Mouse (Mus musculus) heart, embryonic 16.5 days (tissue): ENCODE results near the gene Six5. TPM values are rescaled to one million over a fixed set of nuclear protein-coding genes. Genes with fewer than 3 reads are reported as not detected.
A peak's percentile ranks its signal among the peaks of the same experiment; 100 is the strongest.

Source experiments
- ATAC-seq: fragments of 200-750 bp; cut with Nextera tagmentation; replicated peaks from 2 replicates; pipeline ENCODE4 v1.8.0; 2017; ENCODE audit warnings: moderate number of reproducible peaks; ENCODE audit not compliant: insufficient read depth, low FRiP score; ENCODE audit errors: extremely low read depth
- H3K27ac ChIP-seq: fragments of 300-500 bp; sonication (generic); 2 replicates; pipeline ENCODE4 v1.5.1; 2014; ENCODE audit warnings: mild to moderate bottlenecking, low read length, control low read depth, moderate library complexity
- H3K27me3 ChIP-seq: fragments of 300-500 bp; sonication (generic); 2 replicates; pipeline ENCODE4 v1.6.1; 2014; ENCODE audit warnings: low read length, mixed read lengths; ENCODE audit not compliant: control insufficient read depth, insufficient read depth
- H3K36me3 ChIP-seq: fragments of 300-500 bp; sonication (generic); 2 replicates; pipeline ENCODE4 v1.6.1; 2014; ENCODE audit not compliant: control insufficient read depth, insufficient read depth
- H3K4me1 ChIP-seq: fragments of 300-500 bp; sonication (generic); 2 replicates; pipeline ENCODE4 v1.6.1; 2014; ENCODE audit warnings: low read length, mixed read lengths; ENCODE audit not compliant: control insufficient read depth, insufficient read depth
- H3K4me2 ChIP-seq: fragments of 300-500 bp; sonication (generic); 2 replicates; pipeline ENCODE4 v1.6.1; 2014; ENCODE audit warnings: low read depth, mild to moderate bottlenecking, control low read depth, low read length
- H3K4me3 ChIP-seq: fragments of 300-500 bp; sonication (generic); 2 replicates; pipeline ENCODE4 v1.5.1; 2014; ENCODE audit warnings: mild to moderate bottlenecking, control low read depth, low read length
- H3K9ac ChIP-seq: fragments of 300-500 bp; sonication (generic); 2 replicates; pipeline ENCODE4 v1.6.1; 2014; ENCODE audit warnings: low read length, control low read depth
- H3K9me3 ChIP-seq: fragments of 300-500 bp; sonication (generic); replicated peaks from 2 replicates; pipeline ENCODE4 v1.6.1; 2016; ENCODE audit warnings: low read length; ENCODE audit not compliant: control insufficient read depth
- WGBS: fragments of 180-500 bp; shearing (Covaris S2); extraction: QIAGEN DNeasy Blood & Tissue Kit; methylation state at CpG from one replicate; pipeline ENCODE4 v1.1.7; 2014; 5-methylcytosine and 5-hydroxymethylcytosine counted together
- polyA plus RNA-seq: library from polyadenylated mRNA; unstranded; fragments of >200 nt; fragmentation: Nextera tagmentation; extraction: Ambion mirVana; gene quantifications from 2 replicates; pipeline ENCODE4 v1.2.1, GENCODE M21; 2015

Gene Six5
- polyA plus RNA-seq, 1 experiment from 2014 or later, result 5.1 TPM

DNA sequence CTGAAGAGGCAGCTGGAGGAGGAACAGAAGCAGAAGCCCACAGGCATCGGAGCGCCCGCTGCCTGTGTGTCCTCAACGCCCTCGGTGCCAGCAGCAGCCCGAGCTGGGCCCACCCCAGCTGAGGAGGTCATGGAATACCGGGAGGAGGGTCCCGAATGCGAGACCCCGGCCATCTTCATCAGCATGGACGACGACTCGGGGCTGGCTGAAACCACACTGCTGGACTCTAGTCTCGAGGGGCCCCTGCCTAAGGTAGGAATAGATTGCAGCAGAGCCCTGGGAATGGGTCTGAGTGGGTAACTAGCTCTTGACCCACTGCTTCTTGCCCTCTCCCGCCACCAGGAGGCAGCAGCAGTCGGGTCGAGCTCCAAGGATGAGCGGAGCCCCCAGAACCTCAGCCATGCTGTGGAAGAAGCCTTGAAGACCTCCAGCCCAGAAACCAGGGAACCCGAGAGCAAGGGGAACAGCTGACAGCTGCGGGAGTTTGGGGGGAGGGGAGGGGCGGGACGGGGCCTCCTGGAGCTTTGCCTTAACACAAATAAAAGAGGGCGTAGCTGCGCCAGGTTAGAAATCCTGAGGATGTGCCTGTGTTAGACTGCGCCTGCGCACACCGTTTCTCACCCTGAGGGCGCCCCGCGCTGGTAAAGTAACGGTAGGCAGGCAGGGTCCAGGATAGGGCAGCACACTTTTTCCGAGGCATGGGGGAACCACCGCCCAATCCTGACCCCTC lies 40.2 kb upstream of the Six5 start, which contains the start of gene Rsph6a:
Gene Rsph6a, plus strand, starts transcription at position 644 of the 730 bp plus-strand sequence.
- no peaks in the 10 kb centered on the region for H3K27me3 ChIP-seq
- WGBS, result 28% methylated on average over 33 of the region's 33 CpGs
- H3K27ac ChIP-seq, result no peak within 1 kb of the TSS
- no peaks in the 10 kb centered on the region for H3K9me3 ChIP-seq
- peaks cover 22% of the 10 kb centered on the region for H3K36me3 ChIP-seq
- H3K4me1 ChIP-seq, result no peaks in the 10 kb centered on the region; the same call in 1 of the 2 replicates
- H3K4me3 ChIP-seq, result no peak within 1 kb of the TSS
- peak within 1 kb of the TSS; percentile 39 for H3K4me2 ChIP-seq
- no peak within 1 kb of the TSS for H3K9ac ChIP-seq
- ATAC-seq, result no peak

DNA sequence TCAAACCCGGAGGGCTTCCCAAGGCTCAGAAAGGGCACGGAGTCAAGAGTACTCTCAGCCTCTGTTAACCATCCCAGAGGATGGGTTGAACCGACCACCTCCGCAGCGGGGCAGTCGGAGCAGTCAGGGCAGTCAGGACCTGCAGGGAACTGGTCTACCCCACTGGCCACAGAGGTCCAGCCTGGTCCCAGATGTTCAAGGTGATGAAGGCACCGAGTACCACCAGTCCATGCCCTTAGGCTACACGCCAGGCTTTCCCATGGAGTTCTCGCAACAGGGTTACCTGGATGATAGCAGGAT lies 39.7 kb upstream of the Six5 start:
- H3K9ac ChIP-seq, result no peak overlapping the region
- 70% methylated on average over 9 of the region's 9 CpGs for WGBS
- no peaks in the 10 kb centered on the region; the same call in 1 of the 2 replicates for H3K4me1 ChIP-seq
- no peak overlapping the region for H3K27ac ChIP-seq
- no peak overlapping the region for H3K4me3 ChIP-seq
- peaks cover 17% of the 10 kb centered on the region for H3K36me3 ChIP-seq
- H3K4me2 ChIP-seq, result peak overlapping the region; percentile 39
- H3K27me3 ChIP-seq, result no peaks in the 10 kb centered on the region
- no peaks in the 10 kb centered on the region for H3K9me3 ChIP-seq
- no peak for ATAC-seq

GRCm38 (mm10) chr7:19055108-19055507 lies 39.3 kb upstream of the Six5 start:
- Histone ChIP-seq H3K27ac (no peak overlapping the region), H3K36me3 (peaks cover 14% of the 10 kb centered on the region), H3K9ac (no peak overlapping the region), H3K4me2 (no peak overlapping the region), H3K4me1 (no peaks in the 10 kb centered on the region; the same call in 1 of the 2 replicates), H3K4me3 (no peak overlapping the region), H3K27me3 (no peaks in the 10 kb centered on the region), H3K9me3 (no peaks in the 10 kb centered on the region)
- 91% methylated on average over 8 of the region's 8 CpGs for WGBS
- ATAC-seq, result no peak

DNA sequence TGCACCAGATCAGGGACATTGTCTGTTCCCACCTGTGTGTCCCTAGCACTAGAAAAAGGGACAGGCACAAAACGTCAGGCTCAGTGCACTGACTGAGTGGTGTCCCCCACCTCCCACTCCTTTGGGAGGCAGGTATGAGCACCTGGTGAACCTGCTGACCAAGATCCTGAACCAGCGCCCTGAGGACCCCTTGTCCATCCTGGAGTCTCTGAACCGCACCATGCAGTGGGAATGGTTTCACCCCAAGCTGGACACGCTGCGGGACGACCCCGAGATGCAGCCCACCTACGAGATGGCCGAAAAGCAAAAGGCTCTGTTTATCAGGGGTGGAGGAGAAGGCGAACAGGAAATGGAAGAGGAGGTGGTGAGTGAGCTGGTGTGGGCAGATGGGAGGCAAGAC lies 37.0 kb upstream of the Six5 start:
- ATAC-seq, result no peak
- no peaks in the 10 kb centered on the region for H3K9me3 ChIP-seq
- no peak overlapping the region for H3K4me3 ChIP-seq
- no peak overlapping the region for H3K9ac ChIP-seq
- no peak overlapping the region for H3K4me2 ChIP-seq
- WGBS, result 75% methylated on average over 10 of the region's 10 CpGs
- no peaks in the 10 kb centered on the region for H3K27me3 ChIP-seq
- peaks cover 2% of the 10 kb centered on the region; the same call in 1 of the 2 replicates for H3K36me3 ChIP-seq
- no peaks in the 10 kb centered on the region; the same call in 1 of the 2 replicates for H3K4me1 ChIP-seq
- no peak overlapping the region for H3K27ac ChIP-seq

DNA sequence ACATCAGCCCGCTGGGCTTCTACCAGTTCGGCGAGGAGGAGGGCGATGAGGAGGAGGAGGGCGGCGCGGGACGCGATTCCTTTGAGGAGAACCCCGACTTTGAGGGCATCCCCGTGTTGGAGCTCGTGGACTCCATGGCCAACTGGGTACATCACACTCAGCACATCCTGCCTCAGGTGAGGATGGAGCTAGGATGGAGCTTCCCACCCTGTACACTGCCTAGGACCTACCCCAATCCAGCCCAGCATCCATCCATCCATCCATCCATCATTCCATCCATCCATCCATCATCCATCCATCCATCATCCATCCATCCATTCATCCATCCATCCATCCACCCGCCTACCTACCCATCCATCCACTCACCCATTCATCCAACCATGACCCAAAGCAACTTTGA lies 28.5 kb upstream of the Six5 start:
- H3K36me3 ChIP-seq, result no peaks in the 10 kb centered on the region
- H3K9ac ChIP-seq, result no peak overlapping the region
- peaks cover 33% of the 10 kb centered on the region for H3K27me3 ChIP-seq
- H3K4me1 ChIP-seq, result no peaks in the 10 kb centered on the region
- no peak overlapping the region for H3K4me2 ChIP-seq
- peak overlapping the region; percentile 5; the same call in 1 of the 2 replicates for H3K4me3 ChIP-seq
- H3K27ac ChIP-seq, result no peak overlapping the region
- no peak for ATAC-seq
- 0 out of 2 replicates have a peak, but pooled peaks cover 4% of the 10 kb centered on the region for H3K9me3 ChIP-seq
- 37% methylated on average over 13 of the region's 13 CpGs for WGBS

DNA sequence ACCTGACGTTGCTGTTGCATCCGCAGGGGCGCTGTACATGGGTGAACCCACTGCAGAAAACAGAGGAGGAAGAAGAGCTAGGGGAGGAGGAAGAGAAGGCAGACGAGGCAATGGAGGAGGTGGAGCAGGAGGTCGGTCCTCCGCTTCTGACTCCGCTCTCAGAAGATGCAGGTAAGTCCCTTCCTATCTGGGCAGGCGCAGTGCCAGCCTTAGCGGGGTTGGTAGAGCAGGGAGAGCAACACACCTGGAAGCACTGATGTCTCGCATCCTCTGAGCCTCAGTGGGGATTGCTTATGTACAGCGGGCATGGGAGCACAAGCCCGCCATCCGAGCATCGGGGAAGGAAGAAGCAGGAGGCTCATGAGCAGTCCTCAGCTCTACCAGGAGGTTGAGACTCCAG lies 27.3 kb upstream of the Six5 start:
- H3K27ac ChIP-seq, result no peak overlapping the region
- no peak overlapping the region for H3K4me3 ChIP-seq
- H3K9ac ChIP-seq, result no peak overlapping the region
- WGBS, result 38% methylated on average over 14 of the region's 14 CpGs
- H3K4me2 ChIP-seq, result no peak overlapping the region
- H3K9me3 ChIP-seq, result 0 out of 2 replicates have a peak, but pooled peaks cover 4% of the 10 kb centered on the region
- no peak for ATAC-seq
- H3K27me3 ChIP-seq, result peaks cover 33% of the 10 kb centered on the region
- no peaks in the 10 kb centered on the region for H3K36me3 ChIP-seq
- no peaks in the 10 kb centered on the region for H3K4me1 ChIP-seq

GRCm38 (mm10) chr7:19067935-19068334 lies 26.5 kb upstream of the Six5 start:
- Histone ChIP-seq H3K4me3 (no peak overlapping the region), H3K9ac (no peak overlapping the region), H3K27ac (no peak overlapping the region), H3K9me3 (0 out of 2 replicates have a peak, but pooled peaks cover 4% of the 10 kb centered on the region), H3K27me3 (peaks cover 33% of the 10 kb centered on the region), H3K4me2 (no peak overlapping the region), H3K36me3 (no peaks in the 10 kb centered on the region), H3K4me1 (no peaks in the 10 kb centered on the region)
- no peak for ATAC-seq
- WGBS, result 57% methylated on average over 13 of the region's 14 CpGs

GRCm38 (mm10) chr7:19068707-19069106 lies 25.7 kb upstream of the Six5 start:
- Histone ChIP-seq H3K9me3 (0 out of 2 replicates have a peak, but pooled peaks cover 4% of the 10 kb centered on the region), H3K27ac (no peak overlapping the region), H3K36me3 (no peaks in the 10 kb centered on the region), H3K4me1 (no peaks in the 10 kb centered on the region), H3K4me3 (no peak overlapping the region), H3K4me2 (no peak overlapping the region), H3K27me3 (peaks cover 33% of the 10 kb centered on the region), H3K9ac (no peak overlapping the region)
- WGBS, result 2% methylated on average over 2 of the region's 2 CpGs
- no peak for ATAC-seq

DNA sequence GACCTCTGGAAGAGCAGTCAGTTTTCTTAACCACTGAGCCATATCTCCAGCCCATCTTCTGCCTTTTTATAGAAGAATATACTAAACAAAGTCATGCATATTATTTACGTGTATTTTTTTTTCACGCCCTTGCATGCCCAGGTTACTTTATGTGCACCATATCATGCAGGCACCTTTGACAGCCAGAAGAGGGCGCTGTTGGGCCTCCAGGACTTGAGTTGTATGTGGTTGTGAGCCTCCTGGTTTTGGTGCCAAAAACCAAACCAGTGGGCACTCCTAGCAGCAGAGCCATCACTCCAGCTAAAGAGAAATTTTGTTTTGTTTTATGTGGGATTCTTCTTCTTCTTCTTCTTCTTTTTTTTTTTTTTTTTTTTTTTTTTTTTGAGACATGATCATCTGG lies 24.9 kb upstream of the Six5 start:
- Histone ChIP-seq H3K9me3 (0 out of 2 replicates have a peak, but pooled peaks cover 4% of the 10 kb centered on the region), H3K4me1 (no peaks in the 10 kb centered on the region), H3K4me2 (no peak overlapping the region), H3K27me3 (peaks cover 30% of the 10 kb centered on the region), H3K4me3 (no peak overlapping the region), H3K9ac (no peak overlapping the region), H3K36me3 (no peaks in the 10 kb centered on the region), H3K27ac (no peak overlapping the region)
- WGBS, result 45% methylated on average over 3 of the region's 3 CpGs
- ATAC-seq, result no peak
